ENCODE assay signal across 8 mouse cellular contexts in the genomic region with DNA sequence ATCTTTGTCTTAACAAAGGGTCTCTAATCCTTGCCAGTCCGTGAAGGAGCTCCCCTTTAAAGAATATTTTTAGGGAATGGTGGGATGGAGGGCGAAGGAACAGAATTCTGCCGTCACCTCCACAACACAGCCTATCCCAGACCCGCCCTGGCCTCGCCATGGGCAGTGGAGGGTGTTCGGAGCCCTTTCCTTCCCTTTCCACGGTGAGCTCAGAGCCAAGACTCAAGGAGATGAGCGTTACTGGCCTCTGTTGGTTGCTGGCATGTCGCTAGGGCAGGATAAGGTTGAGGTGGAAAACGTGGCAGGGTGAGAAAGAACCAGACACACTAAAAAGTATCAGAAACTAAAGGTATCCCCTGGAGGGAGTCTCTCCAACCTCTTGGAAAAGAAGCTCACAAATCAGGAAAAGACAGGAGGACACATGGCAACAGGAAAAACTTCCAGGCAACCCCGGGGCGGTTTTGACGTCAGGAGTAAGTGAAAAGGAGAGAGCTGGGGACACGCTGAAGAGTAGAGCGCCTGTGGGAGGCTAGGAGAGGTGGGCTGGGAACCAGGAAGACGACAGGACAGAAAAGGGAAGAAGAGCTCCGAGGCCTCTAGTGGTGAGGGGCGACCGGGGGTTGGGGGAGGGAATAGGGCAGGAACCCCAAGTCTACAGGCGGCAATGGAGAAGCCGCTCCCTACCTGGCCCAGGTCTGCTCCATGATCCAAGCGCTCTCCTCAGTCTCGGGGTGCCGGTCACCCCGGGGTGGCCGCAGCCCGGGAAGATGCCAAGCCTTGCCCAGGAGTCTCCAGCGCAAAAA. TPM values are rescaled to one million over a fixed set of nuclear protein-coding genes. Genes with fewer than 3 reads are reported as not detected.
DNase-seq lines count a peak whose midpoint lies in the region; ATAC-seq and TF ChIP-seq lines count a peak whose summit lies in the region.

No protein-coding gene starts in this region.

- no peak for TF ChIP-seq CTCF in brain, embryonic 14.5 days (IDR thresholded peaks at IDR 0.05; ENCODE audit: borderline replicate concordance, extremely low read depth, insufficient read depth, insufficient read length)

- 4% methylated on average over 28 of the region's 28 CpGs for WGBS in stomach, embryonic 15.5 days

- peak overlapping the region; percentile 47 for H3K9ac ChIP-seq in stomach, embryonic 15.5 days

- peak overlapping the region; percentile 95 for H3K4me2 ChIP-seq in stomach, embryonic 15.5 days

- no peaks in the 10 kb centered on the region for H3K36me3 ChIP-seq in megakaryocyte, embryonic 14.5 days (replicated peaks; ENCODE audit: low read length)
- H3K36me3 ChIP-seq in stomach, embryonic 15.5 days = no peaks in the 10 kb centered on the region

- no peak for TF ChIP-seq POLR2A in brain, embryonic 14.5 days (IDR thresholded peaks at IDR 0.05; ENCODE audit: borderline replicate concordance, extremely low read depth, insufficient read depth, insufficient read length, poor library complexity, severe bottlenecking)

- peak; percentile 56; the same call in 1 of the 2 replicates for ATAC-seq in stomach, embryonic 15.5 days (ENCODE audit: insufficient read depth, low FRiP score, low read depth)

- peaks cover 50% of the 10 kb centered on the region for H3K27me3 ChIP-seq in megakaryocyte, embryonic 14.5 days (replicated peaks)
- H3K27me3 ChIP-seq in stomach, embryonic 15.5 days (replicated peaks) = no peaks in the 10 kb centered on the region

- no peak overlapping the region for H3K27ac ChIP-seq in stomach, embryonic 15.5 days

- no peaks in the 10 kb centered on the region for H3K9me3 ChIP-seq in megakaryocyte, embryonic 14.5 days
- H3K9me3 ChIP-seq in stomach, embryonic 15.5 days = no peaks in the 10 kb centered on the region

- peak overlapping the region; percentile 89 for H3K4me3 ChIP-seq in megakaryocyte, embryonic 14.5 days (replicated peaks)
- H3K4me3 ChIP-seq in stomach, embryonic 15.5 days (replicated peaks) = peak overlapping the region; percentile 48

- peak; percentile 20 to 34 for DNase-seq in layer of hippocampus, postnatal 36 days
- DNase-seq in layer of hippocampus, adult 8-10 months (ENCODE audit: low spot score in 2 of 2) = no peak
- DNase-seq in brain, embryonic 14.5 days (ENCODE audit: low read depth) = peak; percentile 28
- DNase-seq in heart, adult 18-20 months = peak; percentile 17 to 38
- DNase-seq in kidney, adult 9 months = peak; percentile 23
- DNase-seq in thymus, postnatal 36 days = no peak

- peaks cover 14% of the 10 kb centered on the region for H3K4me1 ChIP-seq in megakaryocyte, embryonic 14.5 days
- H3K4me1 ChIP-seq in stomach, embryonic 15.5 days = peaks cover 4% of the 10 kb centered on the region; the same call in 1 of the 2 replicates

RNA-seq across cellular contexts. Expression of a gene that starts 21.1 kb away (rescaled TPM):
- 100 to 1,000 TPM; 223 to 235 TPM for total RNA-seq in layer of hippocampus, postnatal 36 days (2021)
- 100 to 1,000 TPM; 195 to 235 (median 214) TPM for total RNA-seq in layer of hippocampus, adult 8-10 months (2022)
- 44.3 and 69.0 TPM in 2 replicates for polyA plus RNA-seq in brain, embryonic 14.5 days (2012; rRNA removed)
- 1,000 to 10,000 TPM; 1,617 to 1,852 TPM for total RNA-seq in heart, adult 18-20 months (2021)
- polyA plus RNA-seq in megakaryocyte, embryonic 14.5 days (2012; ENCODE audit: insufficient read depth, low replicate concordance) = 0.38 TPM in 1 of 2 replicates, not detected in the other
- polyA plus RNA-seq in stomach, embryonic 15.5 days (2015; fragmentation: Nextera tagmentation; extraction: Ambion mirVana) = 21.3 and 24.0 TPM in 2 replicates

RNA-seq across cellular contexts. Expression of a gene that starts 33.6 kb away (rescaled TPM):
- total RNA-seq in layer of hippocampus, postnatal 36 days (2021) = 10 to 100 TPM; 79.1 to 83.4 TPM
- total RNA-seq in layer of hippocampus, adult 8-10 months (2022) = 10 to 100 TPM; 70.3 to 82.5 (median 74.4) TPM
- polyA plus RNA-seq in brain, embryonic 14.5 days (2012; rRNA removed) = 51.2 and 53.4 TPM in 2 replicates
- total RNA-seq in heart, adult 18-20 months (2021) = 10 to 100 TPM; 49.2 to 52.3 TPM
- 34.0 and 73.4 TPM in 2 replicates for polyA plus RNA-seq in megakaryocyte, embryonic 14.5 days (2012; ENCODE audit: insufficient read depth, low replicate concordance)
- polyA plus RNA-seq in stomach, embryonic 15.5 days (2015; fragmentation: Nextera tagmentation; extraction: Ambion mirVana) = 139 and 143 TPM in 2 replicates

Comparison
In these comparisons a context has a peak if more than half of its experiments do, and no peak if none do; other contexts are left out.
1. DNase-seq: peak in layer of hippocampus, postnatal 36 days (2 of 2), brain, embryonic 14.5 days (single experiment), heart, adult 18-20 months (2 of 2) and kidney, adult 9 months (single experiment); none in layer of hippocampus, adult 8-10 months (0 of 2) and thymus, postnatal 36 days (0 of 2).
2. RNA of a gene that starts 21.1 kb away (total RNA-seq): 1,617 to 1,852 TPM in heart, adult 18-20 months; 223 to 235 TPM in layer of hippocampus, postnatal 36 days and 195 to 235 TPM in layer of hippocampus, adult 8-10 months; every median in the first group is over 4 times any median in the second.